Mouse (Mus musculus): ENCODE measurements around the gene Sema4d.

DNA sequence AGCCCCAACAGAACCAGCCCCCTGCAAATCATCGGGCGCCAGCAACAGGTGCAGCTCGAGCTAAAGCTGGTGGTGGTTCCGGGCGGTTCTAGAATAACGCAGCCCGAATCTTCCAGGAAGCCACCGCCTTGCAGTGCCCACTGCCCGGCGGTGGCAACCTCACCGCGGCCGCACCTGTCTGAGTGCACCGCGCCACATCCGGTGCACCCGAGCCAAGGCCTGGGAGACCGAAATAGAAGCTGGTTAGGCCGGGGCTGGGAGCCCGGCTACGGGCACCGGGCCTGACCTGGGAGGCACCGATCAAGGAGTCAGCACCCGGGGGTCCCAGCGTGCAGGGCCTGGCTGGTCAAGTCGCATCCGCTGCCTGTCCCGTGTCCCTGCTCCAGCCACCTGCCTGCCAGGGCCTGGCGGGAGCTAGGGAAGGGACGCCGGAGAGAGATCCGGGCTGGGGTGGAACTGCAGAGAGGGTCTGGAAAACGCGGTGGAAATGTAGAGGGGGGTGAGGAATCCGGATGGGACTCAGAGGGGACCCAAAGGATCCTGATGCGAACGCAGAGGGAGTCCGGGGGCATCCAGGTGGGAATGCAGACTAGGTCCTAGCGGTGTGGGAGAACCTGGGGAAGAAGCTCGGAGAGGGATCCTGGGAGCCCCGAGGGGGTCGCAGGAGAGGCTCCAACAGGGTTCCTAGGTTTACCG, 670 bp downstream of the Sema4d start:
- no peak for TF ChIP-seq ZC3H11A (IDR thresholded peaks at IDR 0.05; ENCODE audit: low read depth, low read length)
- TF ChIP-seq USF1 (IDR thresholded peaks at IDR 0.05; ENCODE audit: low read depth, low read length): no peak
